Mouse (Mus musculus) thymus, postnatal 4 days (tissue): ENCODE measurements around the gene Lrp1.

Source experiments
- DNase-seq: peaks from one replicate; pipeline ENCODE4 v3.0.0; 2021

Gene Lrp1

GRCm38 (mm10) chr10:127544375-127544774 lies 76.6 kb downstream of the Lrp1 start:
- DNase-seq, result no peak

GRCm38 (mm10) chr10:127543916-127544315 lies 77.0 kb downstream of the Lrp1 start:
- DNase-seq, result no peak

GRCm38 (mm10) chr10:127542720-127543119 lies 78.2 kb downstream of the Lrp1 start:
- no peak for DNase-seq

- DNase-seq, result no peak
These were observed 78.9 kb downstream of the Lrp1 start for GRCm38 (mm10) chr10:127542084-127542483.

GRCm38 (mm10) chr10:127541510-127541909 lies 79.4 kb downstream of the Lrp1 start:
- DNase-seq, result no peak

DNA sequence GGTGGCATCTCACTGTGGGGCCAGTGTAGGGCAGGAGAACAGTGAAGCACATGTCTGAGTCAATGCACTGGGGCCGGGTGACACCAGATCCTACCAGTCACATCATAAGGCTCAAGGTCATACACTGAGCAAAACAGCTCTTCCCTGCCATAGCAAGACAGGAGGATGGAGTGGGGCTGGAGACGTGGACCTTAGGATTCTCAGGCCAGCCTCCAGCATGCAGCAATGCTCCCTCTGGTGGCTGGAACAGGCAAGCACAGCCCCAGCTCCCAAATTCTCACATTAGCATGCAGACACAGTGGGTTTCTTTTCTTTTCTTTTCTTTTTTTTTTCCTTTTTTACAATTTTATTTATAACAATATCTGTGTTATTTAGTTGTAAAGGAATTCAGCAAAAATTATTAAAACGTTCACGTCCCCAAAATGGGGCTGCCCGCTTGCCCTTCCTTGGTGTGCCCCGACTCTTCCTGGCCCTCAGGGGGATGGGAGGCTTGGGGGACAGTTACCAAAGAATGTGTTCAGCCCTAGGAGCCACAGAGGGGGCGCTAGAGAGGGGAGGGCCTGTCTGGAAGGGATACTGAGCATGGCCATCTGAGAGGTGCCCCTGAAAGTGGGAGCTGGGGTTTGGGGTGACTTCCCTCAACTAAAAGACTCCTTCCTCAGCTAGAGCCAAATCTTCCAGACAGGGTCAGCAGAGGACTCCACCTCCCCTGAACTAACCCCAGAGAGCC lies 82.9 kb downstream of the Lrp1 start:
- DNase-seq, result peak; percentile 81

- DNase-seq, result peak; percentile 75
These were observed 84.2 kb downstream of the Lrp1 start for GRCm38 (mm10) chr10:127536586-127537314.

- DNase-seq, result peak; percentile 30
These were observed 86.0 kb downstream of the Lrp1 start for GRCm38 (mm10) chr10:127534929-127535384.

DNA sequence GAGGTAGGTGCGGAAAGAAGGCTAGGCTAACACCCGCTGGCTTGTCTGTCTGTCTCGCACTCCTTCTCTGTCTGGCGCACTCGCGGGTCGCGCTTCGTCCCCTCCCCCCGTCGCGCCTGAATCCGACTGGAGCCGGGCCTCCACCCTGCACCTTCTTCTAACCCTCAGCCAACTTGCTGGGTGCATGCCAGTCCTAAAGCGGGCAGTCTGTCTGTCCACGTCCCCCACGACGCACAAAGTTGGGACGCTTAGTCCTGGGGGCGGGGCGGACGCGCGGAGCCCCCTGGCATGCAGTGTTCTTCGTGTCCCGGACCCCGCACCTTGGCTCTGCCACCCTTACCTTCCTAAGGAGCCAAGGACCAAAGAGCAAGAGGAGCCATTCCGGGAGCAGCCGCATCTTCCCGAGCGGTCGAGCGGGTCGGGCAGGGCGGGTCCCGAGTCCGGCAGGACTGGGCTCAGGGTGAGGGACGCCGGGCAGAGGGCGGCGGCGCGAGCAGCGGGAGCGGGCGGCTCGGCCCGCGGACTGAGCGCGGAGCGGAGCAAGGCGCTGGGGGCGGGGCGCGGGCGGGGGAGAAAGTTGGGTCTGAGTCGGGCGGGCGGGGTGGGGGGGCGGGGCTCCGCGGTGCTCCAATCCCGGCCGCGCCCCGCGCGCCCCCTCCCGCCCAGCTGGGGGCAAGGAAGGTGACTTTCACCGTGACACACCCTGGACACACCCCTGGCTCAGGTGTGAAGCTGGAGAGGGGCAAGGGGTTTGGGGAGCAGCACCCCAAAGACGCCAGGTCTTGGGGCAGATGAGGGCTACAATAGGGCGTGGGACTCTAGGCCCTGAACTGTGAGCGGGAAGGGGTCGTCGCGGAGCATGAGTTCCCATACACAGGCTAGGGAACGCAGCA lies 86.7 kb downstream of the Lrp1 start, which contains the start of gene Nxph4:
Nxph4 (minus strand) TSS at position 524 of the 893 bp plus-strand sequence.
- peak; percentile 51 for DNase-seq

DNA sequence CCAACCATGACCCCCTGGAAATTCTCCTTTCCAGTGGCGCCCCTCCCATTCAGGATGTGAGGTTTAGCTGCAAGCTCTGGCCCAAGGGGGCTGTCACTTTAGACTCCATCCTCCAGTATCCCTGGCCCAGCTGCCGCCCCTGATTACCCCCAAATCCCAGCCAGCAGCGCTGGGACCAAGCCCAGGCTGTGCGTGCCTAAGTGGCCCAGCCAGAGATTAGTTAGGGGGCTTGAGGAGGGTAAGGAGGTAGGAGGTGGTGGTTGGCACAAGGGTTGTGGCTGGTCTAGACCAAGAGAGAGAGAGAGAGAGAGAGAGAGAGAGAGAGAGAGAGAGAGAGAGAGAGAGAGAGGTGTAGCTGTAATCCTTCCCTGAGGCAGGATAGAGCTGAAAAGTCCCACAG lies 89.4 kb downstream of the Lrp1 start:
- no peak for DNase-seq

DNA sequence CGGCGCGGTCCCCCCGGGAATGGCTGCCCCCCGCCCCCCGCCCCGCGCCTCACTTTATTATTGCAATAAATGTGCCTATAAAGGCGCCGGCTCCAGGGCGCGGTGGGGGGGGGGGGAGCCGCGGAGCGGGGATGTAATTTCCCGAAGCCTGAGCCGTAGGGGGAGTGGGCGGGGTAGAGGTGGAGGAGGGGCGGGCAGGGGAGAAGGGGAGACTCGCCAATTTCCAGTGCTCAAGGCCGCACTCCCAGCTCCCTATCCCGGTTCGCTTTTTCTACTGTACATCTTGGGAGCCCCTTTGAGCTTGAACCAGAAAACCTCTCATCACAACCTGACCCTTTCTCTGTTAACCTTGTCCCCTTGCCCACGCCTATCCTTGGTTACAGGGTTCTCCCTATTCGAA lies 90.0 kb downstream of the Lrp1 start:
- no peak for DNase-seq

- DNase-seq, result no peak
These were observed 93.5 kb downstream of the Lrp1 start for GRCm38 (mm10) chr10:127527481-127527880.

- peak; percentile 65 for DNase-seq
These were observed 94.3 kb downstream of the Lrp1 start for GRCm38 (mm10) chr10:127526681-127527080.

DNA sequence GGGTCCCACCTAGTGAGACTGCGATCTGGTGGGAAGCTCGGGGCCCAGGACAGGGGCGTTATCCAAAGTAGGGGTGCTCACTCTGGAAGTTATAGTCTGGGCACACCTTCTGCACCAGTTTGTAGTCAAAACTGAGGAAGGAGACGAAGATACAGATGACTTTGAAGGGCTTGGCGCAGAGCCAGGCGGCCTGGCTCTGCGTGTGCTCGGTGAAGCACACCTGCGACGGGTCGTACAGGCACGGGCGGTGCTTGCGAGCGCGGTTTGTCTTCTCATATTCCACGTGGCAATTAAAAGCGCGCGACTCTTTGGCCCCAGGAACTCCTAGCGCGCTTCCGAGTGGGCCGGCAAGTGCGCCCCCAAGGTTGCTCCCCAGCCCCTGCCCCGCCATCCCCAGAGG lies 94.9 kb downstream of the Lrp1 start:
- DNase-seq, result peak; percentile 77

DNA sequence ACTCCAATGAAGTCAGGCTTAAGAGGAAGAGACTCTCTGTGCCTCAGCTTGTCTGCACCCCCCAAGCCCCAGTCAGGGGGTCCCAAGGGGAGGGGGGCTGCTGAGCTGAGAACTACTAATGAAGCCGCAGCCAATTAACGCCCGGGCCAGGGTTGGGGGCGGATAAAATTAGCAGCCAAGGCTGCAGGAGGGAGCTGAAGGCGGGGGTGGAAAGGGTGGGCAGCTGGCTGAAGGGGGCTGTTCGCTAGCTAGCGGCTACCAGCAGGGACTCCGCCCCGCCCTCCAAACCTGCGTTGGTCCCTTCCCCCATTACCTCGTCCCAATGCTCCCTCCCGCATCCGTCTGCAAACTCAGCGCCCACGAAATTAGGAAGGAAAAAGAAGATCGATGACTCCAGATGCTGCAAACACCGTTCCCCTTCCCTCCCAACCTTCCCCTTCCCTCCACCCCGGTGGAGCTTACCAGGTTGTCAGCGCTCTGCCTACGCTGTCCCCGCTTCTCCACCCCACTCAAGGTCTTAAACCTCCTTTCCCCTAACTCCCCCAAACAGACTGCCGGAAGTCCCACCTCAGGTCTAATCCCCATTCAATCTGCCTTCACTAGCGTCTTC lies 96.2 kb downstream of the Lrp1 start:
- peak; percentile 27 for DNase-seq

DNA sequence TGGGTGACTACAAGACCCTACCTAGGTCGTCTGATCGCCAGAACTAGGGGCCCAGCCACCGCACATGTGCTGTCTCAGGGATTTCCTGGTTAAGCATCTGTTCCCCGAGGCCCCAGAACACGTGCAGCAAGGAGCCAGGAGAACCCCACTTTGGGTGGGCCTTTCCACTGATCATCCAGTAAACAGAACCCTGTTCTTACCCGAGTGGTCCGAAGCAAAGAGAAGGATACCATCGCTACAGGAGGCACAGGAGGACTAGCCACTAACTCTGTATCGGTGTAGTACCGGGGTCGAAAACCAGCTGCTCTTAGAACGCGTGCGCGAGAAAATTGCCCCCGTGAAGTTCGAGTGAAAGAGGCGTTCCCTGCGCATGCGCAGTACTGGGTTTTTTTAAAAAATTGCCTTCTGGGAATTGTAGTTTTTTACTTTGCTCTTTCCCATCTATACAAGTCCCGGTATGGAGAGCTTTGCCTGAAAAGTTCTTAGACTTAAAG lies 98.8 kb downstream of the Lrp1 start, which contains the start of gene Shmt2:
Shmt2 (minus strand) TSS at position 357 of the 494 bp plus-strand sequence.
- DNase-seq, result peak; percentile 89

DNA sequence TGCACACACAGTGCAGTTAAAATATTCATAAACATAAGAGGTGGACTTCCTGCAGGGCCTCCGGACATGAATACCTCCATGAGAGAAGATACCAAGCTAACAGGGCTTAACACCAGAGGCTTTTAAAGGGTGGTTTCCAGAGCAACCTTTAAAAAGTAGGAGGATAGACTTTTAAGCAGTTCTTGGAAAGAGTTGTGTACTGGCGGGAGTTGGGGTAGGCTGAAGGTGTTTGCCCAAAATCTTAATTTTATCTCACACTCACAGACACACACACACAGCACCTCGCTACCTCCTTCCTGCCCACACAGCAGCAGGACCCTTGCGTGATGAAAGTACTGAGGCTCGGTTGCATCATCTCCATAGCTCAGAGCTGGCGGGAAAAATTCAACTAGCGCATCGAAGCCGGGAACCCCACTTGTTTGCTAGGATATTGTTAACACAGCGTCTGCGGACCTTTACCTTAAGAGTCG lies 99.3 kb downstream of the Lrp1 start:
- DNase-seq, result no peak

DNA sequence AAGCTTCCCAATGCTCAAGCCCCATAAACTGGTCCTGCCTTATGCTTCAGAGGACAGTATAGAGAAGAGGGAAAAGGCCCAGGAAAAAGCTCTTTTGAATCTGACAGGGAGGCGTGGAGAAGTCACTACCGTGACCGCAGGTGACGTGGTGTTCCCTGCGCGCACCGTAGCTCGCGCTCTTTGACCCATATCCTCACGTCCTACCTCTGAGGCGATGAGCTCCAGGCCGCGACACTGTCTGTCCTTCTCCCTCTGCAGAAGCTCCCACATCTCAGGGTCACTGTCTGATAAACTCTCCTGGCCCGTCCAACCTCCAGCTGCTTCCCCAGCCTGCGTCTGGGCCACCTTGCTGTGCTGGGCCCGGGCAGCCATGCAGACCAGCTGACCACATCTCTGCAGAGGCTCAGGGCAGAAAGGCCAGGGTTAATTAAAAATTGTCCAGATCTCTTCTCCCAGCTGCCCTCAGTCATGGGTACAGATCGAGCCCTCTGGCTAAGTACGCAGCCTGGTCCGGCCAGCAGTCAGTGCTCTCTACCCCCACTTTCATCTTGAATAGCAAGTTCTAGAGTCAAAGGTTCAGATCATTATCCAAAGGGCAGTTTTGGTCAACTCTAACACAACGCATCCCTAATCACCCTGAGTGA lies 100.1 kb downstream of the Lrp1 start:
- DNase-seq, result no peak

GRCm38 (mm10) chr10:127519903-127520713 lies 100.8 kb downstream of the Lrp1 start:
- DNase-seq, result no peak

DNA sequence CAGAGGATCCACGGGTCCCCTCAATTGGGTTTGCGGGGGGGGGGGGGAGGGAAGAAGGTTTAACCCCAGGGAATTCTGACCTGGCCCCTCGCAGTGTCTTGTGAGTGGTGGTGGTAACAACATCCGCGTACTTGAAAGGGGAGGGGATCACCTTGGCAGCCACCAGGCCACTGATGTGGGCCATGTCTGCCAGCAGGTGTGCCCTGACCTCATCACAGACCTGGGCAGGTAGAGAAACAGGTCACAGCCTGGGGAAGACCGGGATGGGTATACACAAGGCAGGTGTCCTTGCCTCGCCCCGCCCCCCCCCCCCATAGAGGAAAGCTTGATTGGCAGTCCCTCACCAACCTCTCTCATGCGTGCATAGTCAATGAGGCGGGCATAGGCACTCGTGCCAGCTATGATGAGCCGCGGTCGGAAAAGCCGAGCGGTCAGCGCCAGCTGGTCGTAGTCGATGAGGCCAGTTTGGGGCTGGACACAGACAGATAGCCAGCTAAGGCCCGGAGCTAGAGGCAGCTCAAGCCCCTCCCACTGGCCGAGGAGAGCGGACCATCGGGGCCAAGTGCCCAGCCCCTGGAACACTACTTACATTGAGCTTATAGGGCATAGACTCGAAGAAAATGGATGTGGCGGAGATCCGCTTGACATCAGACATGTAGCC lies 101.8 kb downstream of the Lrp1 start:
- no peak for DNase-seq
